Mouse (Mus musculus) heart, embryonic 14.5 days (tissue): ENCODE results near the gene Zbtb7b. TPM values are rescaled to one million over a fixed set of nuclear protein-coding genes. Genes with fewer than 3 reads are reported as not detected.

Source experiments
- ATAC-seq: fragments of 200-750 bp; cut with Nextera tagmentation; 2 replicates; pipeline ENCODE4 v1.8.0; 2017; ENCODE audit warnings: low read depth, moderate TSS enrichment; ENCODE audit not compliant: insufficient number of reproducible peaks, insufficient read depth, low FRiP score
- H3K27ac ChIP-seq, 2 experiments: fragments of 200-500 bp in 1 of 2; fragments of 300-500 bp in 1 of 2; sonication (generic) in 1 of 2; replicated peaks in 1 of 2; 2 replicates each; pipeline ENCODE4 v1.5.1; 2012 to 2014; ENCODE audit warnings: low read depth in 2 of 2, low read length in 2 of 2, control low read depth in 1 of 2, mild to moderate bottlenecking in 1 of 2, mixed read lengths in 1 of 2; ENCODE audit not compliant: control insufficient read depth in 1 of 2, insufficient read depth in 1 of 2
- H3K27me3 ChIP-seq: fragments of 300-500 bp; sonication (generic); 2 replicates; pipeline ENCODE4 v1.6.1; 2014; ENCODE audit warnings: mild to moderate bottlenecking, low read length, control low read depth; ENCODE audit not compliant: control insufficient read depth, insufficient read depth
- H3K36me3 ChIP-seq: fragments of 300-500 bp; sonication (generic); 2 replicates; pipeline ENCODE4 v1.6.1; 2014; ENCODE audit warnings: mild to moderate bottlenecking, control low read depth, low read length, mixed read lengths; ENCODE audit not compliant: control insufficient read depth, insufficient read depth
- H3K4me1 ChIP-seq, 2 experiments: fragments of 200-500 bp in 1 of 2; fragments of 300-500 bp in 1 of 2; sonication (generic) in 1 of 2; 2 replicates each; pipeline ENCODE4 v1.6.1; 2012 to 2014; ENCODE audit warnings: low read length in 2 of 2, control low read depth in 1 of 2, mixed read lengths in 1 of 2; ENCODE audit not compliant: control insufficient read depth in 2 of 2, insufficient read depth in 2 of 2
- H3K4me2 ChIP-seq: fragments of 300-500 bp; sonication (generic); 2 replicates; pipeline ENCODE4 v1.6.1; 2014; ENCODE audit warnings: mild to moderate bottlenecking, low read length
- H3K4me3 ChIP-seq, 2 experiments: fragments of 200-500 bp in 1 of 2; fragments of 300-500 bp in 1 of 2; sonication (generic) in 1 of 2; 2 replicates each; pipeline ENCODE4 v1.5.1; 2012 to 2014; ENCODE audit warnings: low read length in 2 of 2, mild to moderate bottlenecking in 2 of 2, control low read depth in 1 of 2, low read depth in 1 of 2, moderate library complexity in 1 of 2; ENCODE audit not compliant: control insufficient read depth in 1 of 2, insufficient read depth in 1 of 2
- H3K9ac ChIP-seq: fragments of 300-500 bp; sonication (generic); 2 replicates; pipeline ENCODE4 v1.6.1; 2014; ENCODE audit warnings: mild to moderate bottlenecking, low read length
- H3K9me3 ChIP-seq: fragments of 300-500 bp; sonication (generic); 2 replicates; pipeline ENCODE4 v1.6.1; 2016; ENCODE audit warnings: low read length, control low read depth; ENCODE audit not compliant: control insufficient read depth
- WGBS: fragments of 180-500 bp; shearing (Covaris S2); extraction: QIAGEN DNeasy Blood & Tissue Kit; methylation state at CpG from one replicate; pipeline ENCODE4 v1.1.7; 2014; 5-methylcytosine and 5-hydroxymethylcytosine counted together
- polyA plus RNA-seq: library from polyadenylated mRNA; unstranded; fragments of >200 nt; fragmentation: Nextera tagmentation; extraction: Ambion mirVana; gene quantifications from 2 replicates; pipeline ENCODE4 v1.2.1, GENCODE M21; 2014

The Zbtb7b gene
- polyA plus RNA-seq, 1 experiment from 2014 or later: 1.8 TPM

DNA sequence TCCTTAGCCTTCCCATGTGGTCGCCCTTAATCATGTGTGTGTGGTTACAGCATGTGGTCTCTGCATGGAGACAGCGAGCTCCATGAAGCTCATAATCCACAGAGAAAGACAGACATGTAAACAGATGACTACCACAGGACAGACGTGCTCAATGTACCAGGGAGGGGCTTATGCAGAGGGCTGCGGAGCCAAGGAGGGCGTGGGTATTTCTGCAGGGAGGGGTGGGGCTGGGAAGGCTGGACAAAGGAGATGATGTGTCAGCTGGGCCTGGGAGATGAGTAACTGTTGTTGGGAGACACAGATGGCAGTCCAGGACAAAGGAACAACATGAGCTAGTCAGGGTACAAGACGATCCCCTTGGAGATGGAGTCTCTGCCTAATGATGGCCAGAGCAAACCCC, 34.9 kb downstream of the Zbtb7b start:
- H3K9me3 ChIP-seq: no peaks in the 10 kb centered on the region
- no peaks in the 10 kb centered on the region for H3K4me1 ChIP-seq
- peaks cover 5% of the 10 kb centered on the region for H3K27me3 ChIP-seq
- no peak overlapping the region for H3K27ac ChIP-seq
- H3K9ac ChIP-seq: no peak overlapping the region
- ATAC-seq: no peak
- 65% methylated on average over 6 of the region's 6 CpGs for WGBS
- no peaks in the 10 kb centered on the region for H3K36me3 ChIP-seq
- H3K4me3 ChIP-seq: no peak overlapping the region
- no peak overlapping the region for H3K4me2 ChIP-seq

DNA sequence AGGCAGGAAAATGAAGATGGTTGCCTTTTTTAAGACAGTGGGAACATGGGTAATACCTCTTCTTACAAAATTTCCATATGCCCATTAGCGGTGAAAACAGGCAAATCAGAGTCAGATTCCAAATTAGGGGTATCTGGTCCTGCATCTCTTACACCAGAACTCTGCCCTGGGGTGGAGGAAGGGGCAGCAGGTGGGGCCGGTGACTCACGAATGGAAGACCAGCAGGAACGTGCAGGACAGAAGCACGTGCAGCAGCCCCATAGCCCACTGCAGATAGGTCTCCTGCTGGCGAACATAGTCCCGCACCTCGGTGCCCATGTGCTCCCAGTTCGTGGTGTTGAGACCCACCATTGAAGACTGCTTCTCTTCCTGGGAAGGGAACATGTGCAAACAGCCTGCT, 38.5 kb downstream of the Zbtb7b start:
- Histone ChIP-seq H3K36me3 (no peaks in the 10 kb centered on the region), H3K9me3 (no peaks in the 10 kb centered on the region), H3K27me3 (peaks cover 28% of the 10 kb centered on the region), H3K9ac (no peak overlapping the region), H3K4me2 (no peak overlapping the region), H3K4me3 (no peak overlapping the region), H3K27ac (no peak overlapping the region), H3K4me1 (no peaks in the 10 kb centered on the region; a peak in 1 of 4 replicates)
- 49% methylated on average over 9 of the region's 9 CpGs for WGBS
- ATAC-seq: no peak

- H3K9me3 ChIP-seq: no peaks in the 10 kb centered on the region
- WGBS: 79% methylated on average over 6 of the region's 6 CpGs
- H3K9ac ChIP-seq: no peak overlapping the region
- ATAC-seq: no peak
- H3K36me3 ChIP-seq: no peaks in the 10 kb centered on the region
- no peak overlapping the region for H3K27ac ChIP-seq
- no peak overlapping the region for H3K4me3 ChIP-seq
- peaks cover 31% of the 10 kb centered on the region for H3K27me3 ChIP-seq
- H3K4me2 ChIP-seq: no peak overlapping the region
- peaks cover 0 to 1% of the 10 kb centered on the region in 2 experiments; a peak in 2 of 4 replicates for H3K4me1 ChIP-seq
Measured at GRCm38 (mm10) chr3:89355512-89355902, 39.1 kb downstream of the Zbtb7b start.

GRCm38 (mm10) chr3:89354816-89355511, 39.6 kb downstream of the Zbtb7b start:
- no peak overlapping the region for H3K9ac ChIP-seq
- no peaks in the 10 kb centered on the region for H3K9me3 ChIP-seq
- 14% methylated on average over 5 of the region's 5 CpGs for WGBS
- H3K27me3 ChIP-seq: peaks cover 33% of the 10 kb centered on the region
- H3K27ac ChIP-seq: no peak overlapping the region
- peaks cover 3 to 7% of the 10 kb centered on the region in 2 experiments; a peak in 2 of 4 replicates for H3K4me1 ChIP-seq
- H3K4me2 ChIP-seq: no peak overlapping the region
- no peak overlapping the region for H3K4me3 ChIP-seq
- peak; percentile 42; the same call in 1 of the 2 replicates for ATAC-seq
- no peaks in the 10 kb centered on the region for H3K36me3 ChIP-seq

DNA sequence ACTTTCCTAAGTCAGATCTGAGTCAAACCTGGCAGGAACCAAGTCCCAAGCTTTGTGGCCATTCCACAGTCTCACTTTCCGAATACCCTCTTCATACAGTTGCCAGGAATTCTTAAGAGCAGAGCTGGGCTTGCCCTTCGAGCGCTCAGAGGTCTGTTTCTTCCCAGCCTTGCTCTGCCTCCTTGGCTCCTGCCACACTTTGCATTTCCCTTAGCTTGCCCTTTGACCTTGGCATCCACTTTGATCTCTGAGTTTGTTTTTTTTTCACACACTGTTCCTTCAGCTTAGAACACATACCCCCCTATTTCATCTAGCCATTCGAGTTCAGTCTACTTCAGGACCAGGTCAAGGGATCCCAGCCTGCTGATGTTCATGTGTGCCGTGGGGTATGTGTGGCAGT, 43.3 kb downstream of the Zbtb7b start:
- H3K27ac ChIP-seq: no peak overlapping the region
- no peaks in the 10 kb centered on the region for H3K36me3 ChIP-seq
- no peak overlapping the region for H3K9ac ChIP-seq
- ATAC-seq: no peak
- no peak overlapping the region for H3K4me3 ChIP-seq
- 73% methylated on average over 5 of the region's 5 CpGs for WGBS
- H3K4me1 ChIP-seq: peaks cover 5 to 16% of the 10 kb centered on the region in 2 experiments; a peak in 2 of 4 replicates
- no peaks in the 10 kb centered on the region for H3K9me3 ChIP-seq
- H3K27me3 ChIP-seq: peaks cover 37% of the 10 kb centered on the region
- H3K4me2 ChIP-seq: no peak overlapping the region

- 0 out of 2 replicates have a peak, but pooled peaks cover 6% of the 10 kb centered on the region for H3K36me3 ChIP-seq
- peak within 1 kb of the TSS; percentile 50 to 68 for H3K27ac ChIP-seq
- H3K4me1 ChIP-seq: peaks cover 5 to 16% of the 10 kb centered on the region in 2 experiments; a peak in 2 of 4 replicates
- H3K9ac ChIP-seq: peak within 1 kb of the TSS; percentile 71
- H3K4me2 ChIP-seq: peak within 1 kb of the TSS; percentile 93
- under 1% methylated on average over 59 of the region's 59 CpGs for WGBS
- no peaks in the 10 kb centered on the region for H3K9me3 ChIP-seq
- H3K27me3 ChIP-seq: peaks cover 32% of the 10 kb centered on the region
- peak; percentile 83 for ATAC-seq
- peak within 1 kb of the TSS; percentile 64 to 72 for H3K4me3 ChIP-seq
Measured at GRCm38 (mm10) chr3:89349869-89350501, 44.6 kb downstream of the Zbtb7b start, which contains the start of gene Adam15. Gene Adam15, minus strand, starts transcription at chr3:89349996.

GRCm38 (mm10) chr3:89348911-89349868, 45.4 kb downstream of the Zbtb7b start:
- peaks cover 32% of the 10 kb centered on the region for H3K27me3 ChIP-seq
- H3K9me3 ChIP-seq: no peaks in the 10 kb centered on the region
- H3K4me1 ChIP-seq: peaks cover 5 to 16% of the 10 kb centered on the region in 2 experiments; a peak in 2 of 4 replicates
- ATAC-seq: peak; percentile 40; the same call in 1 of the 2 replicates
- peak overlapping the region; percentile 93 for H3K4me2 ChIP-seq
- H3K4me3 ChIP-seq: peak overlapping the region; percentile 64 to 72
- whole genome bisulfite sequencing: 1% methylated on average over 38 of the region's 38 CpGs
- peak overlapping the region; percentile 71 for H3K9ac ChIP-seq
- peaks cover 13% of the 10 kb centered on the region; the same call in 1 of the 2 replicates for H3K36me3 ChIP-seq
- H3K27ac ChIP-seq: peak overlapping the region; percentile 50 to 68
